Mouse (Mus musculus) ES-Bruce4 (cell line): ENCODE data around the gene 1700069L16Rik. TPM values are rescaled to one million over a fixed set of nuclear protein-coding genes. Genes with fewer than 3 reads are reported as not detected.

Experiments
- H3K27ac ChIP-seq: 2 replicates; pipeline ENCODE4 v1.5.1; 2012; ENCODE audit warnings: low read length, inconsistent platforms; ENCODE audit not compliant: insufficient read depth
- H3K27me3 ChIP-seq: 2 replicates; pipeline ENCODE4 v1.6.1; 2012; ENCODE audit warnings: mild to moderate bottlenecking, low read length, inconsistent platforms; ENCODE audit not compliant: control insufficient read depth, poor library complexity, insufficient read depth, severe bottlenecking
- H3K36me3 ChIP-seq: 2 replicates; pipeline ENCODE4 v1.6.1; 2012; ENCODE audit warnings: inconsistent platforms, mild to moderate bottlenecking, low read length, moderate library complexity; ENCODE audit not compliant: control insufficient read depth, poor library complexity, insufficient read depth, severe bottlenecking
- H3K4me1 ChIP-seq: one replicate; pipeline ENCODE4 v1.8.1; 2011; ENCODE audit warnings: low read length; ENCODE audit not compliant: control insufficient read depth, insufficient read depth
- H3K4me3 ChIP-seq: 2 replicates; pipeline ENCODE4 v1.5.1; 2011; ENCODE audit warnings: low read depth, mild to moderate bottlenecking, low read length
- H3K9ac ChIP-seq: 2 replicates; pipeline ENCODE4 v1.6.1; 2012; ENCODE audit warnings: low read depth, mild to moderate bottlenecking, inconsistent platforms; ENCODE audit not compliant: poor library complexity, severe bottlenecking
- H3K9me3 ChIP-seq: replicated peaks from 2 replicates; pipeline ENCODE4 v1.6.1; 2012; ENCODE audit warnings: mild to moderate bottlenecking, low read length, inconsistent platforms; ENCODE audit not compliant: control insufficient read depth, poor library complexity, insufficient read depth, severe bottlenecking
- CTCF ChIP-seq: IDR thresholded peaks from one replicate; pipeline ENCODE4 v1.8.1; 2011; ENCODE audit warnings: low read depth, low read length
- EP300 ChIP-seq: IDR thresholded peaks from 2 replicates; pipeline ENCODE4 v1.6.1; 2011; ENCODE audit warnings: low read depth, low read length; ENCODE audit not compliant: insufficient read depth
- POLR2A ChIP-seq: IDR thresholded peaks from one replicate; pipeline ENCODE4 v1.8.1; 2011; ENCODE audit warnings: low read length; ENCODE audit not compliant: insufficient read depth
- polyA plus RNA-seq: library from polyadenylated mRNA; stranded (reverse); fragments of >200 nt; gene quantifications from 2 replicates; pipeline ENCODE4 v1.2.4, GENCODE M21; 2011; ENCODE audit warnings: low read depth; ENCODE audit not compliant: missing spikeins, insufficient read depth, insufficient read length

The 1700069L16Rik gene
- polyA plus RNA-seq, 1 experiment, result not detected

- H3K4me1 ChIP-seq, result no peaks in the 10 kb centered on the region
- H3K9me3 ChIP-seq, result no peaks in the 10 kb centered on the region
- H3K4me3 ChIP-seq, result no peak overlapping the region
- H3K9ac ChIP-seq, result no peak overlapping the region
- peaks cover 73% of the 10 kb centered on the region for H3K36me3 ChIP-seq
- H3K27ac ChIP-seq, result no peak overlapping the region
- no peaks in the 10 kb centered on the region for H3K27me3 ChIP-seq
- TF ChIP-seq POLR2A, result no peak
- TF ChIP-seq EP300, result no peak
- TF ChIP-seq CTCF, result no peak
Measured at GRCm38 (mm10) chr5:113748556-113749331, 24.2 kb upstream of the 1700069L16Rik start.

- Histone ChIP-seq H3K9me3 (no peaks in the 10 kb centered on the region), H3K9ac (no peak overlapping the region), H3K4me3 (no peak overlapping the region), H3K36me3 (peaks cover 73% of the 10 kb centered on the region), H3K27ac (no peak overlapping the region), H3K4me1 (no peaks in the 10 kb centered on the region), H3K27me3 (no peaks in the 10 kb centered on the region)
- TF ChIP-seq POLR2A, result no peak
- TF ChIP-seq EP300, result no peak
- peak; percentile 49 for TF ChIP-seq CTCF
Measured at GRCm38 (mm10) chr5:113747629-113748028, 23.1 kb upstream of the 1700069L16Rik start.

- no peak for TF ChIP-seq EP300
- TF ChIP-seq CTCF, result no peak
- TF ChIP-seq POLR2A, result no peak
- Histone ChIP-seq H3K9me3 (no peaks in the 10 kb centered on the region), H3K9ac (no peak overlapping the region), H3K36me3 (peaks cover 6% of the 10 kb centered on the region), H3K27me3 (no peaks in the 10 kb centered on the region), H3K27ac (no peak overlapping the region), H3K4me1 (no peaks in the 10 kb centered on the region), H3K4me3 (no peak overlapping the region)
Measured at GRCm38 (mm10) chr5:113737607-113738237, 13.2 kb upstream of the 1700069L16Rik start.

DNA sequence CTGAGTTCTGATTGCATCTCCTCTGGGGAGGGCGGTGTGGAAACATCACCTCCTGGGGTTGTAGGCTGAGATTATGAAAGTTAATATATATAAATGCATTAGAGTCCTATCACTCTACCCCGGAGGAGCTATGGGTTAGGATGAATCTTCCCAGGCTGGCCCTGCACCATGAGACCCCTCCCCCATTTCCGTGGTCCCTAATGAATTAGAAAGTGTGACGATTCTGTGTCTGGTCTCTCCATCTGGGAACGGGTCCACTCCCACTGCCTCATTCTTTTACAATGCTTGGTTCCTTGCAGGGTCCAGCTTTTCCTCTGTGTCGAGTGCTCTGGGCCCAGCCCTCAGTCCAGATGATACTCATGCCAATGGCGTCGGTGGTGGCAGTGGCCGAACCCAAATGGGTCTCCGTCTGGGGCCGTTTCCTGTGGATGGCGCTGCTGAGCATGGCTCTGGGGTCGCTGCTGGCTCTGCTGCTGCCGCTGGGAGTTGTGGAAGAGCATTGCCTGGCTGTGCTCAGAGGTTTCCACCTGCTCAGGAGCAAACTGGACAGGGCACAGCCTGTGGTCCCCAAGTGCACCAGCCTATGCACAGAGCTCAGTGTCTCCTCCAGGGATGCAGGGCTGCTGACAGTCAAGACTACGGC, 12.1 kb upstream of the 1700069L16Rik start:
- Histone ChIP-seq H3K36me3 (no peaks in the 10 kb centered on the region), H3K4me1 (no peaks in the 10 kb centered on the region), H3K9me3 (no peaks in the 10 kb centered on the region), H3K27me3 (no peaks in the 10 kb centered on the region), H3K27ac (no peak overlapping the region), H3K9ac (no peak overlapping the region), H3K4me3 (peak overlapping the region; percentile 72)
- TF ChIP-seq CTCF (peak; percentile 1), POLR2A (no peak)

GRCm38 (mm10) chr5:113736113-113736502, 11.5 kb upstream of the 1700069L16Rik start:
- H3K9me3 ChIP-seq, result no peaks in the 10 kb centered on the region
- peak overlapping the region; percentile 72 for H3K4me3 ChIP-seq
- no peaks in the 10 kb centered on the region for H3K36me3 ChIP-seq
- no peak for TF ChIP-seq CTCF
- TF ChIP-seq POLR2A, result no peak
- no peak for TF ChIP-seq EP300
- no peaks in the 10 kb centered on the region for H3K27me3 ChIP-seq
- H3K4me1 ChIP-seq, result no peaks in the 10 kb centered on the region
- H3K27ac ChIP-seq, result no peak overlapping the region
- peak overlapping the region; percentile 70 for H3K9ac ChIP-seq

DNA sequence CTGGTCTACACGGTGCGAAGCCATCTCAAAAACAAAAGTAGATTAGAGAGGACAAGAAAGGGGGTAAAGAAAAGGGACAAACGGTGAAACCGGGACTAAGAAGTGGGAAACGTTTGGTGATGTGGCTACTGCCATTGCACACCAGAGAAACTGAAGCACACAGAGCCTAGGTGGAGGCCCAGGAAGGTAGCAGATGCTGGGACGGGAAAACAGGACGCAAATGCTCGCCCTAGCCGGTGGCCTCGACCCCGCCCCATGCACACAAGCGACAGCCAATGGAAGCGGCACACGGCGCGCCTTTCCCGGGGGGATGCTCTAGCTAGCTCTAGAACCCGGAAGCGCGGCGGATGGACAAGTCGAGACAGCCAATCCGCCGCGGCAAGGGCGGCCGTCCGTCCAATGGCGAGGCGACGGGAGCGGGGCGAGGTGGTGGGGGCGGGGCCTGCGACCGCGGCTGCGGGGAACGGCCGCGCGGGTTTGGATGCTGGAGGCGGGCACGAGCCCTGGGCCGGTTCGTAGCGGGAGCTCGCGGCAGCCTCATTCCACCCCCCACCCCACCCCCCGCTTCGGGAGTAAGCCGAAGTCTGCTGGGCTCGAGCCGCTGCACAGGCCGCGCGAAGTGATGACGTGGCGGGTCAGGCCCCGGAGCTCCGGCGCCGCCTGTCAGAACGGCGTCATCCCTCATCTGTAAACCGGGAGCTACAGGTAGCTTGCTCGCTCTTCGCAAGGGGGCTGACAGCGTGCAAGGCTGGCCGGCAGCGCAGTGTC, 11.0 kb upstream of the 1700069L16Rik start, which contains the start of gene Ficd:
Gene Ficd (plus strand): TSS at position 459 of the 768 bp plus-strand sequence.
- Histone ChIP-seq H3K9me3 (no peaks in the 10 kb centered on the region), H3K36me3 (no peaks in the 10 kb centered on the region), H3K27ac (peak within 1 kb of the TSS; percentile 90), H3K27me3 (no peaks in the 10 kb centered on the region), H3K9ac (peak within 1 kb of the TSS; percentile 70), H3K4me1 (no peaks in the 10 kb centered on the region), H3K4me3 (peak within 1 kb of the TSS; percentile 72)
- TF ChIP-seq CTCF (no peak), POLR2A (peak; percentile 69)
